In the genomic region with DNA sequence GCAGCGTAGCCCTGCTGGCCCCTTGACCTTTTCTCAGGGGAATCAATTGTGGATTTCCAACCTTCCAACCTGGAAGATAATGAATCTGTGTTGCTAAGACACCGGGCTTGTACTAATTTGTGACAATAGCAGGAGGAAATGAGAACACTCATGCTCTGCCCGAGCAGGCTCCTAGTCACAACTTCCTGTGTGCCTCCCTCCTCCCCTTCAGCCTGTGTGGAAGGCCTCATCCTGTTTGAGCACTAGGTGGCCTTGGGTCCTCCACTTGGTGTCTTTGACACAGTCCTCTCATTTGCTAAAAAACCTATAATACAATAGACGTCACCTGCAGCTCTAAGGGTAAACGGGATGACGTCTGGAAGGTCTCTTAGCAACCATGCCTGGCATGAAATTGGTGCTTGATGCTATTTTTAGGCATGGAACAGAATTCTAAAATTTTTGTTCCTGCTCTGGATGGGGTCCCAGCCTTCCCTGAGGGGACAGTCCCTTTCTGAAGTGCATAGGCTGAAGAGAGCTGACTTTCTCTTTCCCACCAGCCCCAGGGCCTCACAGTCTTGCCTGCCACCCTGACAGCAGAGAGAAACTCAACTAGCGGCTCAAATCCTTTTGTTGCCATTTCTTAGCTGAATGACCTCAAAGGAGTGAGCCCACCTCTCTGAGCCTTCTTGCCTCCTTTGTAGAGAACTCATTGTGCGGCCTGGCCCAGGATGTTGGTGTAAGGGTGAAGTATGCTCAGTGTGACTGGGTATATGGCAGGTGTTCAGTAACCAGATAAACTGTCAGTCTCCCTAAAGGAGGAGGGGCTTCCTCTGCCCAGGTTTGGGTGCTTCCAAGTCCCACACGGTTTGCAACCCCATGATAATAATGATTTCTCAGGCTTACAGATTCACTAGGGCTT, we compare ENCODE assay signal across 8 mouse cellular contexts.
A peak's percentile ranks its signal among the peaks of the same experiment; 100 is the strongest.
DNase-seq lines count a peak whose midpoint lies in the region; ATAC-seq and TF ChIP-seq lines count a peak whose summit lies in the region.

No protein-coding gene starts in this region.

- DNase-seq in forebrain, embryonic 10.5 days (ENCODE audit: extremely low spot score, low spot score), result no peak
- no peak for DNase-seq in forebrain, embryonic 11.5 days (ENCODE audit: low spot score)
- peak; percentile 77 for DNase-seq in CD4-positive helper T cell, adult 2 months (ENCODE audit: low read depth, low spot score)
- DNase-seq in hindbrain, postnatal 0 days (ENCODE audit: low spot score), result peak; percentile 60
- peak; percentile 40 to 67 for DNase-seq in thymus, postnatal 36 days
- DNase-seq in gastrocnemius, postnatal 10 days, result no peak

- H3K36me3 ChIP-seq in forebrain, embryonic 10.5 days (replicated peaks), result no peaks in the 10 kb centered on the region
- H3K36me3 ChIP-seq in forebrain, embryonic 11.5 days (ENCODE audit: control insufficient read depth, insufficient read depth, low read length), result no peaks in the 10 kb centered on the region
- no peaks in the 10 kb centered on the region for H3K36me3 ChIP-seq in forebrain, embryonic 13.5 days (ENCODE audit: poor library complexity, severe bottlenecking)
- H3K36me3 ChIP-seq in hindbrain, postnatal 0 days (ENCODE audit: insufficient read depth, low read length), result no peaks in the 10 kb centered on the region
- H3K36me3 ChIP-seq in midbrain, embryonic 13.5 days, result no peaks in the 10 kb centered on the region

- H3K27ac ChIP-seq in forebrain, embryonic 10.5 days, result peak overlapping the region; percentile 63
- H3K27ac ChIP-seq in forebrain, embryonic 11.5 days (ENCODE audit: low read depth, low read length), result no peak overlapping the region
- H3K27ac ChIP-seq in forebrain, embryonic 13.5 days, result 0 out of 2 replicates have a peak overlapping the region, but pooled peaks have one; percentile 14
- peak overlapping the region; percentile 32 for H3K27ac ChIP-seq in hindbrain, postnatal 0 days
- H3K27ac ChIP-seq in midbrain, embryonic 13.5 days, result no peak overlapping the region; the same call in 1 of the 2 replicates

- TF ChIP-seq CTCF in hindbrain, postnatal 0 days (IDR thresholded peaks at IDR 0.05; ENCODE audit: low read depth), result no peak

- H3K4me3 ChIP-seq in forebrain, embryonic 10.5 days, result no peak overlapping the region
- no peak overlapping the region for H3K4me3 ChIP-seq in forebrain, embryonic 11.5 days (ENCODE audit: low read depth, low read length)
- no peak overlapping the region for H3K4me3 ChIP-seq in forebrain, embryonic 13.5 days
- H3K4me3 ChIP-seq in hindbrain, postnatal 0 days (ENCODE audit: low read length), result no peak overlapping the region
- H3K4me3 ChIP-seq in midbrain, embryonic 13.5 days (replicated peaks), result no peak overlapping the region

- H3K9ac ChIP-seq in forebrain, embryonic 11.5 days (ENCODE audit: low read length), result no peak overlapping the region
- H3K9ac ChIP-seq in forebrain, embryonic 13.5 days, result no peak overlapping the region
- no peak overlapping the region for H3K9ac ChIP-seq in hindbrain, postnatal 0 days (replicated peaks; ENCODE audit: low read length)
- H3K9ac ChIP-seq in midbrain, embryonic 13.5 days (replicated peaks), result no peak overlapping the region

- WGBS in forebrain, embryonic 10.5 days, result 54% methylated on average over 9 of the region's 9 CpGs
- 44% methylated on average over 9 of the region's 9 CpGs for WGBS in forebrain, embryonic 11.5 days
- WGBS in forebrain, embryonic 13.5 days, result 34% methylated on average over 9 of the region's 9 CpGs
- 32% methylated on average over 9 of the region's 9 CpGs for WGBS in hindbrain, postnatal 0 days
- 27% methylated on average over 9 of the region's 9 CpGs for WGBS in midbrain, embryonic 13.5 days

- no peaks in the 10 kb centered on the region for H3K27me3 ChIP-seq in forebrain, embryonic 10.5 days (ENCODE audit: poor library complexity, severe bottlenecking)
- H3K27me3 ChIP-seq in forebrain, embryonic 11.5 days (ENCODE audit: control insufficient read depth, insufficient read depth, low read length), result no peaks in the 10 kb centered on the region
- H3K27me3 ChIP-seq in forebrain, embryonic 13.5 days, result no peaks in the 10 kb centered on the region
- H3K27me3 ChIP-seq in hindbrain, postnatal 0 days (ENCODE audit: insufficient read depth, low read length), result no peaks in the 10 kb centered on the region
- no peaks in the 10 kb centered on the region for H3K27me3 ChIP-seq in midbrain, embryonic 13.5 days

- H3K9me3 ChIP-seq in forebrain, embryonic 10.5 days, result no peaks in the 10 kb centered on the region
- no peaks in the 10 kb centered on the region for H3K9me3 ChIP-seq in forebrain, embryonic 11.5 days (ENCODE audit: control insufficient read depth, low read length)
- H3K9me3 ChIP-seq in forebrain, embryonic 13.5 days (replicated peaks), result no peaks in the 10 kb centered on the region
- H3K9me3 ChIP-seq in hindbrain, postnatal 0 days (ENCODE audit: low read length), result no peaks in the 10 kb centered on the region
- no peaks in the 10 kb centered on the region for H3K9me3 ChIP-seq in midbrain, embryonic 13.5 days

- H3K4me1 ChIP-seq in forebrain, embryonic 10.5 days, result peaks cover 28% of the 10 kb centered on the region
- H3K4me1 ChIP-seq in forebrain, embryonic 11.5 days (replicated peaks; ENCODE audit: control insufficient read depth, insufficient read depth, low read length), result 0 out of 2 replicates have a peak, but pooled peaks cover 2% of the 10 kb centered on the region
- H3K4me1 ChIP-seq in forebrain, embryonic 13.5 days, result peaks cover 26% of the 10 kb centered on the region
- peaks cover 23% of the 10 kb centered on the region for H3K4me1 ChIP-seq in hindbrain, postnatal 0 days (ENCODE audit: insufficient read depth, low read length)
- peaks cover 26% of the 10 kb centered on the region for H3K4me1 ChIP-seq in midbrain, embryonic 13.5 days (replicated peaks)

- H3K4me2 ChIP-seq in forebrain, embryonic 11.5 days (ENCODE audit: low read depth, low read length, severe bottlenecking), result no peak overlapping the region
- H3K4me2 ChIP-seq in forebrain, embryonic 13.5 days, result no peak overlapping the region
- no peak overlapping the region for H3K4me2 ChIP-seq in hindbrain, postnatal 0 days (ENCODE audit: low read depth, low read length)
- H3K4me2 ChIP-seq in midbrain, embryonic 13.5 days (replicated peaks), result no peak overlapping the region

- ATAC-seq in forebrain, embryonic 11.5 days (replicated peaks; ENCODE audit: low FRiP score), result no peak
- peak; percentile 36 for ATAC-seq in forebrain, embryonic 13.5 days
- ATAC-seq in hindbrain, postnatal 0 days, result peak; percentile 73
- ATAC-seq in midbrain, embryonic 13.5 days, result peak; percentile 55

Comparison
In these comparisons a context has a peak if more than half of its experiments do, and no peak if none do; other contexts are left out.
1. H3K27ac ChIP-seq: peak in forebrain, embryonic 10.5 days (single experiment), forebrain, embryonic 13.5 days (single experiment) and hindbrain, postnatal 0 days (single experiment); none in forebrain, embryonic 11.5 days (single experiment) and midbrain, embryonic 13.5 days (single experiment).
2. DNase-seq: peak in CD4-positive helper T cell, adult 2 months (single experiment), hindbrain, postnatal 0 days (single experiment) and thymus, postnatal 36 days (2 of 2); none in forebrain, embryonic 10.5 days (single experiment), forebrain, embryonic 11.5 days (single experiment) and gastrocnemius, postnatal 10 days (single experiment).